Mouse (Mus musculus) skeletal muscle tissue, adult 2 months (tissue): ENCODE data around the gene Itga5.

Experiments
- DNase-seq: peaks from one replicate; pipeline ENCODE4 v3.0.0-alpha.2; 2012; ENCODE audit warnings: low read depth, low spot score

The Itga5 gene

DNA sequence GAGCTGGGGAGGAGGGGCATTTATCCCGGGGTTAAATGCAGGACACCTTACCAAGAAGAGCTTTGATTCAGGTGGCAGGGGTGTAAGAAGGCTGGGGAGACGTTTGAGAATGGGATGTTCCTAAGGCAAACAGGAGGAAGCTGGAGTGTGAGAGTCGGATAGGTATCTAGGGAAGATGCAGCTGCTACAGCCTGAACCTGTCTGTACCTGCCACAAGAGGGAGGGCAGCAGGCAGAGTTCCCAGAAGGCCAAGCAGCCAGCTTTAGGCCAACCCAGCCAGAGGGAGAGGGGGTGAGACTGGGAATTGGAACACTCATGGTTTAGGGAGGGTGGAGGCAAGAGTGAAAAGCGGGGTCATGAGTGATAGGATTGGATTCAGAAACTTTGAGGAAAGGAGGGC is 25.8 kb downstream of the Itga5 start:
- DNase-seq: no peak

DNA sequence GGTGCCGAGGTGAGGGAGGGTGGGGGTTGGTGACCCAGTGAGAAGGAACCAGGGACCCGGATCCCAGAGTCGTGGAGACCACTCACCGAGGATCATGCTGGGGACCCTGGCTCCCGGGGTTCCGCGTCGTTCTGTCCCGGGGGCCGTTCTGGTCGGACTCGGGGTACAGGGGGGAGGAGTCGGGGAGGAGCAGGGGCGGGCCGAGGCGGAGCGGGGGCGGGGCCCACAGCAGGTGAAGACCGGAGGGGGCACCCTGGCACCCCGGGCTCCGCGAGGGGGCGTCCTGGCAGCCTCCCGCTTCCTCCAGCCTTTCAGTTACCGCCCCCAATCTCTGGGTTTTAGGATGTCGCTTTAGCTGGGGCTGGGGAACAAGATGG is 26.6 kb downstream of the Itga5 start, which contains the start of gene Zfp385a:
Gene Zfp385a, minus strand, starts transcription at position 133 of the 377 bp plus-strand sequence.
- no peak for DNase-seq

DNA sequence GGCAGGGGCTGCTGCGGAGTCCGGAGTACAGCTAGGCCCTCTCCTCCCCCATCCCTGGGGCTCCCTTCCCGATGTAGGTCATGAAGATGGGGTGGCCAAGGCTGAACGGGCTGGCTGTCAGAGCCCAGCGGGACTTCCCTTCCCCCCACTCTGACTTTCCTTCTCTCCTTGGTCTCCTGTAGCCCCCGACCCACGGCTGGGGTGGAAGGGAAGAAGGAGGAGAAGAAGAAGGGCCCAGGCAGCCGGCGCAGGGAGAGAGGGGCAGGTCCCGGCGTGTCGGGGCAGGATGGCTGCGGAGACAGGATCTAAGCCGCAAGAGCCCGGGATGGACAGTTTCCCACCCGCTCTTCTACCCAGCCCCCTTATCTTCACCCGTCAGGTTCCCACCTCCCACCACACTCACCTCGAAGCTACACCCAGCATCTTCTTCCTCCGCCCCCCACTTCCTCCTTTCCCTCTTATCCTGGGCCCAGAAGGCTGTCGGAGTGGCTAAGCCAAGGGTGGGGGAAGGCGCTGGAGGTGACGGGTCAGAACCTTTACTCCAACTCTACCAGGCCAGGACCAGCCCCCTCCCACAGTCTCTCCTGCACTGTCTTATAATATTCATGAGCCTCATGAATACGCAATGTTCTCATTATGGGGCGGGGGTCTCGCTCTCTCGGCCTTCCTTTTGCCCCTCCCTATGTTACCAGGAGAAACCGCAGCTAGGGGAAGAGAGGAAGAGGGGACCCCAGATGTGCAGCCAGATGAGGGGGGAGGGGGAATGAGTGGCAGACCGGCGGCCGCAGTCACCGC is 27.2 kb downstream of the Itga5 start:
- no peak for DNase-seq

DNA sequence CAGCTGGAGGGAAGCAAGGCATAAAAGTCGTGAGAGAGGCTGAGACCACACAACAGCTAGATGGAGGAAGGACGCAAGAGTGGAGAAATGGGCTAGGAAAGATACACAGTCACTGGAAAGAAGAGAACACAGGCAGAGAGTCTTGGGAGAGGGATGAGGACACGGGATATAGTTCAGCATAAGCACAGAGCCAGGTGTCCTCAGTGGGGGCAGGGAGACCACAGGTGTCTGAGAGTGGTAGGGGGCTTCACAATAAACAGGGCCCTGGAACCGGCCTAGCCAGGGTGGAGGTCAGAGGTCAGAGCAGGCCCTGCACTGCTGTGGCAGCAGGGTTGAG is 27.8 kb downstream of the Itga5 start:
- DNase-seq: no peak

DNA sequence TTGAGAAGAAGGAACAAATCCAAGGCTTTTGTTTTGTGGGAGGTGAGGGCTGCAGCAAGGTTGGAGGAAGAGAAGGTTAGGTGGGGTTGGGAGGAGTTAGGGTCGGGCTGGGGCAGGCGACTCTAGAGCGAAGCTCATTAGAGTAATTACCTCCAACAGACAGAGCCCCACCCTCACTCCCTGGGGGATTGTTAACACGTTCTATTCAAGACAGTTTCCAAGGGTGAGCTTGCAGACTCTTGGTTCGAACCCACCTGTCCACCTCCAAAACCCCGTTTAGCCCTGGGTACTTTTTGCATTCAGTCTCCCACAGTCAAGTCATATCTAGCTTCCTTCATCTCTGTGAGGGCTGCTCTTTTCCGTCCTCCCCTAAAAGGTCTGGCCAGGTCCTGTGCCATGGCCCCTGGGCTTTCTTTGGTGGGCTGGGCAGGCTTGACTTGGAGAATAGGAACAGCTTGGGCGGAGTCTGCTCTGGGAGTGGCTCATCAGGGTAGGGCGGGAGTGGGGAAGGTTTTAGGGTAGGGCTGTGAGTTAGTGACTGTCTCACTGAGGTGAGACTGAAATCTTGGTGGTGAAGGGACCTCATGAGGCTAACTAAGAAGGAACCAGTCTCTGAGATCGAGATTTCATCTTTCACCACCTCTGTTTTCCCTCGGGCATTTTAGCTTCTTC is 29.4 kb downstream of the Itga5 start:
- no peak for DNase-seq

DNA sequence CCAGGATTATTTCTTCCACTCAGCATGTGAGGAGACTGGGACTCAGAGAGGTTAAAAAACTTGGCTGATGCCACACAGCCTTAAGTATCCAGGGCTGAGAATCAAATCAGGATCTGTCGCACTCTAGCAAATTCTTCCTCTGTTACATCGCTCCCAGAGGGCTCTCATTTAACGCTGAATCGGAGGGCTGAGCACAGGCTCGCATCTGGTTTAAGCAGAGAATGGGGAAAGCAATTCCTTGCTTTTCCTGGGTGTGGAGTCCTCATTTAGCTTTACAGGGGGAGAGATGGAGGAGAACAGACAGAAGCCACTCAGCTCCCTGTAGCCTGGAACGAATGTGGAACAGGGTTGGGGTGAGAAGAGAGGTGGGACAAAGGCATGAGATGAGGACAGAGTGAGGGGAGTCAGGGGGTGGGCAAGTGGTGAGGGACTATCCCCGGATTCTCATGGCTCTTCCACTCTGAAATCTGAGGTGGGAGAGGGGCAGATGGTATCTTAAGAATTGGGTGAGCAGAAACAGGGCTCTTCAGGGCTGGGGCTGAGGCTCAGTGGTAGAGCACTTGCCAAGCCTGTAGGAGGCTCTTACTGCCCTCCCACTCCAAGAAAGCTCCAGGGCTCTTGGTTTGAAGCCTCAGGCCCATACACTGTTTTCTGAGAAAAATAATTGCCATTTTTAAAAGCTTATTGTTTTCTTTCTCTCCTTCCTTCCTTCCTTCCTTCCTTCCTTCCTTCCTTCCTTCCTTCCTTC is 30.9 kb downstream of the Itga5 start:
- no peak for DNase-seq

DNA sequence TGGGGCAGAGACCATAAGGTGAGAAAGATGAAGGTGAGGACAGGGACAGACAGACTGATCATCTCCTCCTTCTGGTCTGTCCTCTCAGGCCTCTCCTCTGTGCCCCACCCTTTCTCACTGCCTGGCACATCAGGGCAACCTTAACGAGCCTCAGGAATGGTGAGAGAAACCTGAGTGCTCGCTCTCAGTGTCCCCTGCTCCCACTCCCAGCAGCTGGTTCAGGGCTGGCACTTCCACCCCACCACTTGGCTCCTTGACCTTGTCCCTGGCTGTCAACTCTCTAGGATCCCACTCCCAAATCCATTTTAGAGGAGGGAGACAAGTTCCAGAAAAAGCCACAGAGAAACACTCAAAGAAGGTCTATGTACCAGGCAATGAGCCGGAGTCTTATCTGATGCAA is 31.5 kb downstream of the Itga5 start:
- no peak for DNase-seq

DNA sequence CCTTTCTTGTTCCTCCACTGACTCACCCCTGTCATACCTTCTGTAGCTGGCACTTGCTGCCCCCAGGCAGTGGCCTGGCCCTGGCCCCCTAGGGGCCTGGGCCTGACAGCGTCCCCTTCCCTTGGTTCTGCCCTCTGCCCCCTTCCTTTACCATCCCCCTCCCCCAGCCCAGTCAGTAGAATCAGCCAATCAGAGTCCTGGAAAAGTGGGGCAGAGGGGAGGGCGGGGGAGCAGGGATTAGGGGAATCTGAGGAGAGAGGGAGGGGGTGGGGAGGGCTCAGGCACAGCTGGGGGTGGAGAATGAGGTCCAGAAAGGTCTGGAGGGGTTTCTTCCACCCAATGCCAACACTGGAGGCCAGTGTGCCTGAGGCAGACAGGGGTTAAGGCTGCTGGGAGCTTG is 32.4 kb downstream of the Itga5 start:
- no peak for DNase-seq

DNA sequence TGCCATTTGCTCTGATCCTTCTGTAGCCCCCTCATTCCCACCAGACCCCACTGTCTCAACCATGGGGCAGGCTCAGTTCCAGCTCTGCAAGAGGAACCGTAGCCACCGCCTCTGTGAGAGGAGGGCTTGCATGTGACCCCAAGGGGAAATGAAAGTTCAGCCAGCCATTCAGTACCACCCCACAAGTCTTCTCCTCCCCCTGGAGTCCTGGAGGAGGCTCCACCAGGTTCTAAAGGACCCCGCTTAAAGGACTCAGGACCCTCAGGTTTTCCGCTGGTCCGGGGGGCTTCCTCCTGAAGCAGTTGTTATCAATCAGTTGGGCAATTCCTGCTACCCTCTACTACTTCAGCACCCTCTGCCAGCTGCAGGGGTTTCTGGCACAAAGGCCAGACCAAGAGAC is 32.8 kb downstream of the Itga5 start:
- DNase-seq: peak; percentile 36

DNA sequence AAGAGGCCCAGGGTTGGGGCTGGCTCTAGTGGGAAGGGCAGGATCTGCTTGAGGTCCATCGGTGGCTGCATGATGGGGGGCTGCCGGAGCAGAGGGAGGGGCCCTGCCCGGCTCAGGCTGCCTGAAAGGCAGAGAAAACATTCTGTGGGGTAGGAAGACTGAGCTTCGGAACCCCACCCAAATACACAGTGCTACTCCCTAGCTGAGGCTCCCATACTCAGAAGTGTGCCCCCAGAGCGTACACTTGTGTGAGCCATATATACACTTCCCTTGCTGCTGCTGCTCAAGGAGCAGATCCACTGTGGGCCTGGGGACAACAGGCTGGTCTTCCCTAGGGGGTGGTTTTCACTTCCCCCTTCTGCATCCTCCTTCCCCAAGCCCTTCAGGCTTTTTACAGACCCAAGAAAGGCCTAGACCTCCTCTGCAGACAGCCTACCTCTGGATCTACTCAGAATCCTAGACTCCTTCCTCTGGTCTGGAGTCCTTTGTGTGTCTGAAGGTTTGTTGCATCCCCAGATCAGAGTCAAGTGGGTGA is 33.4 kb downstream of the Itga5 start:
- no peak for DNase-seq

DNA sequence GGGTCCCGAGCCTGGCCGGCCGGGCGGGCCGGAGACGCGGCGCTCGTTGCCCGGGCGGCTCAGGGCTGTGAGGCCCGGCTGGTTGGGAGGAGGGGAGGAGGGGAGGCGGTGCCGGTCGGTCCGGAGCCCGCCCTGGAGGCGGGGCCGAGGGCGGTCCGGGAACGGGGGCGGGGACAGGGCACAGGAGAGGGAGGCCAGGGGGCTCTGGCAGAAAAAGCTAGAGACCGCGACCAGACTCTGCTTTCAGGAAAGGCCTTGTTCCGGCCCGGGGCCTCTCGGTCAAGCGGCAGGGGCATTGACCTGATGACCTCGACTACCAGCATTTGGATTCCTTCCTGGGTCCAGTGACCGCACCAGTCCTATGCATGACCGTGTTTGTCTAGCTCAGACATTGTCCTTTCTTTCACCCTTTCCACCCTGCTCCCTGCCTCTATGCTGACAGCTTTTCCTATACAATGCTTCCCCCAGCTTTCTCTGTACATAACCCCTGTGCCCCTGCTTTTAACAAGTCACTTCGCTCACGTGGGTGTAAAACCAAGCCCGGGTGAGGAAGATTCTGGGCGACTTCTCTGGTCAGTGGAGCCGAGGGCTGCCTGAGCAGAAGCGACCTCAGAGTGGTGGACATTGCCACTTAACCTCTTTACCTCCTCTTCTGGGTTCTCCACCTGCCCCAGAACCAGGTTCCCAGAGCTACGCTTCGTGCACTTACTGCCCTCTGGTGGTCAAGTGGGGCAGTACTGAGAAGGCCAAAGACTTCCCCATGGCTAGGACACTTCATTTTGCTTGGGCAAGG is 42.9 kb downstream of the Itga5 start:
- DNase-seq: no peak

DNA sequence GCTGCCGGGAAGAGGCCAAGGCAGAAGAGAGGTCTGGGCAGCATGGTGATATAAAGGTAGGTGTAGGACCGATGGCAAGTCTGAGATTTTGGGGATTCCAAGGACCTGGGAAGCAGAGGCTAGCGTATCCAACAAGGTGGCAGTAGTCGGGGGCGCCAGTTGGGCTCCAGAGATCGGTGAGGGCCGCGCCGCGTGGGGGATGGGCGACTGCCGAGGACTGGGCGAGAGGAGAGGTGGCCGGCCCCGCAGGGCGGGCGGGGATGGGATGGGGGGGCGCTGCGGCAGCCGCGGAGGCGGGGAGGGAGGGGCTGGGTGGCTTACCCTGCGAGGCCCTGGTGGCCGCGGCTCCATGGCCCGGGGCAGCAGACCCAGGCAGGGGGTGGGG is 43.5 kb downstream of the Itga5 start:
- no peak for DNase-seq

DNA sequence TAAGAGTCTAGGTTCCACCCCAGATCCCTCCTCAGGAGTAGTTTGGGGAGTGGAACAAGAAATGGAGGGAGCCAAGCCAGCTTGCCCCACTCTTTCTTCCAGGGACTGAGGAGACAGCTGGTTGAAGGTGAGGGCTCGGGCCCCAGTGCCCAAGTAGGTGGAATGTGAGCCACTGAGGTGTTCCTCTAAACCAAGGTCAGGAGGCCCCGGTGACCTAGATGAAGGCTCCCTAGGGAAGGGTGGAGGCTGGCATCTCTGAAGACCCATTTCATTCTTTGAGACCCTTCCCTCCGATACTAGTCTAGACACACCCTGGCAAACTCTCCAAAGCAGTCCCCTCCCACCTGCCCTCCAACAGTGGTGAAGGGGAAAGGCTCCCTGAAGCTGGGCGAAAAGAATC is 44.2 kb downstream of the Itga5 start:
- DNase-seq: no peak

DNA sequence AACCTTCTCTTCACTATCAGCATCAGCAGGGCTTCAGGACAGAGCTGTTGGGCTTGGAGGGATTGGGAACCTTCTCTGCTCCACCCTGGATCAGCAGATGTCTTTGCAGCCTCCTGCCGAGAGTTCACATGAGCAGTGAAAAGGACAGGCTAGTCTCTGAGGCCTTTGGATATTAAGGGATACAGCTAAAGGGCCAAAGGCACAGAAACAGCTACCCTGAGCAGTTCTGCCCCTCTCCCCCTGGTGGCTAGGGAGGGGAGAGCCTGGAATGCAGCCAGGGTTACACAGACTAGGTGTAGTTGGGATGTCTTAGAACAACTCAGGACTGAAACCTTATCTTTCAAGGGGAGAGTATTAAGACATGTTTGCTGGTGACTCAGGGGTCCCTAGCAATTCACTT is 45.5 kb downstream of the Itga5 start:
- DNase-seq: no peak

DNA sequence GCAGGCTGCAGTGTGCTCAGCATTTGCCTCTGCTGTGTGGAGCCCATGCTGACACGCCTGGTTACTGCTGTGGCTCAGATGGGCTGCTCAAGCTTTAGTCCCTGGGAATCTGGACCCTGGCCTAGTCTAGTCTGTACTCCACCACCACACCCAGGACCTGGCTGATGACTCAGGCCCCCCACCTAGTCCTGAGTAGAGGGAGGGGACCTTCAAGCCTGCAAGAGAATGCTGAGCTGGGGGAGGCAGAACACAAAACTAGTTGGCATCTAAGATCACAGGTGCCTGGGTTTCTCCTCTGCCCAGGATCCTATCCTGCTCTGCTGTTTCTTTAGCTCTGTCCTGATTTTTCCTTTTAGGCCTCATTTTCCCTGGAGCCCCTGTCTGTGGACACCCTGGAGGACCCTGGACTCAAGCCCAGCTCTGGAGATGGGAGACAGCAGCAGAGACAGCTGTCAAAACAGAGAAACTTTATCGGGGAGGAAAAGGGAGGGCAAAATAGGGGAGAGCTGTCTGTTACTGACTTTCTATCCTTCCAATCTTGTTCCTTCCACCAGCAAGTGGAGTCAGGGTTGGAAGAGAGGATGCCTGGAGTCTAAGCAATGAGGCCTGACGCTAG is 48.3 kb downstream of the Itga5 start:
- no peak for DNase-seq

DNA sequence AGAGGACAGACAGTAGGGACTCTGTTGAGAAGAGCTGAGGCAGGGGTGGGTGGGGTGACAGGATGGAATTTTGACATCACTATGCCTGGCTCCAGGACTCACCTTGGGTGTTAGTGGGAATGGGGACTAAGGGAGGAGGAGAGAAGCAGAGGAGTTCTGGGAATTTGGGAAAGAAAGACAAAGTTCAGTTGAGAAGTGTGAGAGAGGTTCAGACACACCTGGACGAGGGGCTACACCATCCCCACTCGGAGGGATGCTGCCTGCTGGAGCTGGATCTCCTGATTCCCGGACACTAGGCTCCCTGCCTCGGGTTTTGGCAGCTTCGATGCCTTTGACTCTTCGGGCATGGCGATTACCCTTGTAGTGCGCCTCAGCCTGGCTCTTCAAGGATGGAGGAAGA is 48.8 kb downstream of the Itga5 start:
- no peak for DNase-seq

DNA sequence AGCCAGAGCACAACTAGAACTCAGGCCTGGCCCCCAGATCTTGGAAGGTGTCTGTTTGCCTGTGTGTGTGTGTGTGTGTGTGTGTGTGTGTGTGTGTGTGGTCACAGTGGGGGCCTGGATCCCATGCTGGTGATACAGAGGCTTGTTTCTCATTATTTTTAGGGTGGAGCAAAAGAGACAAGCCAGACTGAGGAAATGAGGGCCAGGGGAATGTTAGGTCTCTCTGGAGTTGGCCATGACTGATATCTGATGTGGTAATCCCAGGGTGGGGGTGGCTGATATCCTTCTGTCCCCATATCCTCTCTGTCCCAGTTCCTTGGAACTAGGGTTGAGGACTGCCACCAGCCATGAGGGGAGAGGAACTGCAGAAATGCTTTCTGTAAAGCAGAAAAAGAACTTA is 49.4 kb downstream of the Itga5 start:
- DNase-seq: peak; percentile 69

DNA sequence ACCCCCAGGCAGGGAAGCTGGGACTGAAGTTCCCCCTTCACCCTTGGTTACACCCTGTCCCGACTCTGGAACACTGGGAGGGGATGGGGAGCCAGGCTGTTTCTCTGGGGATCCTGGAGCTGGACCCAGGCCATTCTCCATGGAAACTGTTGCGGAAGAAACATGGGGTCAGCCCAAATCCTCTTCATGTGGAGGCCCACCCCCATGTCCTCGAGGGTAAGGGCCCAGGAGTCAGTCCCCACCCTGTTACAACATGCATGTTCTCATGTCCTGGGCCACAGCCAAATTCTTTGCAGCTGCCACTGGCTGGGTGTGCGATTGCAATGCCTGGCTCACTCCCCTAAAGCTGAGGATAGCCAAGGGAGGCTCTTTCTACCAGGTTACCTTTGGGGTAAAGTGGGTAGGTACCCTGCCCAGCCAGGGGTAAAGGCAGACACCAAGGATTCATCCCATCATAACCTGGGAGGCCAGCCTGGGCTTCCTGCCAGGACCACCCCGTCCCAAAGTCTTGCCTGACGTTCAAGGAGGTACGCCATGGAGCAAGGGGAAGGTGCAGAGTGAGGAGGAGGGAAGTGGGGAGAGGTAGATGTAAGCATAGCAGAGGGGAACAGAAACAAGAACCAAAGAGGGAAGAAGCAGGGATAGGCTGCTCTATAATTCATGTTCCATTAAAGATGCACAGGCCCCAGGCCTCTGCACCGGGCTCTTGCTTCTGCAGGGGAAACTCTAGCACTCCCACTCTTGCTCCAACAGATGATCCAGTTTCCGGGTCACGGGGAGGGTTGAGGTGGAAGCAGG is 50.4 kb downstream of the Itga5 start:
- DNase-seq: peak; percentile 90

DNA sequence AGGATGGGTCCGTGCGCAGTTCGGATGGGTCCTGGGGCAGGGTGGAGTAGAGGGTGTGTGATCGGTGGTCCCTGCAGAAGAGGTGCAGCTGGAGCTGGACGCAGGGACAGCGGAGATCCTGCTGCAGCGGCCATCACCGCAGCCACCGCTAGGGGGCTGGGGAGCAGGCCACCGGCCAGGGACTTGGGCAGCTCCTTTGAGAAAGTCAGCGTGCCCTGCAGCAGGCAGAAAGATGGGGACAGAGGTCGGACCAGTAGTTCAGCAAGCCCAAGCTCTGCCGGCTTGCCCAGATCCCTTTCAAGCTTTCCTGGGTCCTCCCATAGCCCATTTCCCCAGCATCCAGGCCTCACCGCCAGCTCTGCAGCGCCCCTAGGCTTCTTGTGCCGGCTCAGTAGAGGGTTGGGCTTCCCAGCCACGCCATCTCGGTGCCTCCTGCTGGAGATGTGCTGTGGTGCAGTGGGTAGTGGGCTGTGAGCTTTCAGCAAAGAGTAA is 51.5 kb downstream of the Itga5 start:
- DNase-seq: peak; percentile 63

DNA sequence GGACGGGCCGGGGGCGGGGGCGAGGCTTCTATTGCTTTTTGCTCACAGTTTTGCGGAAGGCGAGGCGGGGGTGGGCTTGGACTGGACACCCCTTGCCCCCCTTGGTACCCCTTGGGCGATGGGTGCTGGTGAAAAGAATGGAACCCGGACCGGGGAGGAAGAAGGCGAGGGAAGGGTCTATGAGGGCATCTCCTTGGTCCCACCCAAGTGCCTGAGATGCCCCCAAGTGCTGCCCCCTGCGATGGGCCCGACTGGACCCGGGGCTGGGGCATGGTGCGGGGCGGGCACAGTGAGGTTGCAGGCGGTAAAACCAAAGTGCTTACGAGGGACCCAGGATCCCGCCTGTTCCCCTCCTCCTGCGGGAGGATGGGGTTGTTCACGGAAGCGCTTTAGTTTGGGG is 52.4 kb downstream of the Itga5 start:
- no peak for DNase-seq
